Mouse (Mus musculus) testis, adult 2 months (tissue): ENCODE measurements around the gene Usp7.

Source experiments
- CTCF ChIP-seq: fragments of 200-500 bp; IDR thresholded peaks from 2 replicates; pipeline ENCODE4 v1.5.1; 2012; ENCODE audit warnings: low read depth, mild to moderate bottlenecking, inconsistent platforms, low read length, moderate library complexity; ENCODE audit not compliant: control insufficient read depth, insufficient read depth, insufficient replicate concordance
- POLR2A ChIP-seq: fragments of 200-500 bp; IDR thresholded peaks from 2 replicates; pipeline ENCODE4 v1.6.1; 2012; ENCODE audit warnings: low read depth, mild to moderate bottlenecking, inconsistent platforms, low read length, moderate library complexity; ENCODE audit not compliant: control insufficient read depth

DNA sequence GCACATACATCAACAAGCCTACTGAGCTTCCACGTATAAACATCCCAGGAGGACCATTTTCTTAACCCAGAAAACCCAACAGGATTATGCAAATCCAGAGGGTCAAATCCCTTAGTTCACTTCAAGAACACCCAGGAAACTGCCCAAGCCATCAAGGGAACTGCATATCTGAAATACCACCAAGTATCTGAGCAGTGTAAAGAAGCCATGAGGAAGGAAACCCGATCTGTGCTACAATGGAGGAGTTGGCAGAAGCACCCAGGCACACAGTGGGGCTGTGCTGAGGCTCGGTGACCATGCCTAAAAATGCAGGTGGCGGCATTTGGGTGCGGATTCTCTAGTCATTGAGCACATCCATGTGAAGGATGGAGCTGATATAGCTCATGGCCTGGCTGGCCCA is 50.4 kb downstream of the Usp7 start:
- TF ChIP-seq CTCF = no peak
- TF ChIP-seq POLR2A = no peak
